Mouse (Mus musculus): Measurements from ENCODE around the gene Prkch.
A peak's percentile ranks its signal among the peaks of the same experiment; 100 is the strongest.

The Prkch gene

DNA sequence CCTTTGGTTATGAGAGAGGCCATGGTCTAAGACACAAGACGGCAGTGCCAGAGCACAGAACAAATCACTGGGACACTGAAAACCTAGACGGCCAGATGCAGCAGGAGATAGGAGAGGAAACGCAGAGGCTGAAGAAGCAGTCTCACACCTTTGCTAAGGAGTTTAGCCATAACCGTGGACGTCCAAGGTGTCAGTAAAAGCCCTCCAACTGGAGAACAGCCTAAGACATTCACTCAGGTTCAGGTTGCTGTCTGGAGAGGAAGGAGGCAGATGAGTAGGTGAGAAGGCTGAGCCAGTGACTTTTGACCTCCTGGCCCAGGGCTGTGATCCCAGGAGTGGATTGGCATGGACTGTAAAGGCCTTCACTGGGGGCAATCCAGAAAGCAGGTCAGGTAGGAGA lies 130.0 kb downstream of the Prkch start:
- no peak for DNase-seq (ENCODE audit: low spot score)

DNA sequence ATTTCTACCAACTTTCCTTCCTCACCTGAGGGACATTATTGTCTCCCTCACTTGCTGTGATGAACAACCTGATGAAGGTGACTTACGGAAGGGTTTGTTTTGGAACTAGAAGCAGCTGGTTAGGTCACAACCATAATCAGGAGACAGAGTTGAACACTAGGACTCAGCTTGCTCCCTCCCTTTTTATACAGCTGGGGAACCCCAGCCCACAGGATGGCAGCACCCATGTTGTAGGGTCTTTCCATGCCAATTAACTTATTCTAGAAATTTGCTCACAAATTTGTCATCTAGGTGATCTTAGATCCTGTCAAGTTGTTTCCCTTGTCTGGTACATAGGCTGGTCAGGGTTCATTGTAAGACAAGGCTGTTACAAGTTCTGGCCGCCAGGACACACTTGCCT lies 130.7 kb downstream of the Prkch start:
- DNase-seq (ENCODE audit: low spot score): no peak

DNA sequence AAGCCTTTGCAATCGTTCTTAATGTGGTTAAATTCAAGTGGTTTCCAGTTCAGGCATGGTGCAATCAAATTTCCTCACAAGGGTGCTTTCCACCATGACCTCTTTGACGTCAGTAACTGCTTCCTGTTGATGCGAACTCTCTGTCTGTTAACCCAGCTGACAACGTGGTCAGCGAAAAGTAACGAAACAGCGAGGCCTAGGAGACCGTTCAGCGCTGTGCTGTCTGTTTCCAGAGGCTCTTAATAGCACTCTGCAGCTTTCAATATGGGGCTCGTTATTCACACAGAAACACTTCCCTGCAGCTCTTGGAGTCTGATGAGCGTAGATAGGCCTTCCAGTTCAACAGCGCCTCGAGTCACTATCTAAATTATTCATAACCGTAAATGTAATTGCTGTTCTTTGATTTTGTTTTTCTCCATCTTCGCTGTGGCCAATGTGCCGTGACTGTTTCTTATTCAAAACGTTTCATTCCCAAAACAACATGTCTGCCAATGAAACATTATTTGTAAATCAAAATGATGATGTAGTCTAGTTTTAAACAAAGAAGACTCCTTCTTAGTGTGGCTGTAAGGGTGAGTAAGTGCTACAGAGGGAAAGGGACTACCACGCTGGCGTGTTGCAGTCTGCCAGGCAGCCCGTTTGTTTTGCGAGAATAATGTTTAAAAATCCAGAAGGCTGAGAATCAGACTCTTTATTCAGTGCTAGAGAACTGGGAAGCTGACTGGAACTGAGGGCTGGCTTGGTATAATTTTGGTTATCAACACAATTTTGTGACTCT lies 131.5 kb downstream of the Prkch start:
- DNase-seq (ENCODE audit: low spot score): no peak

DNA sequence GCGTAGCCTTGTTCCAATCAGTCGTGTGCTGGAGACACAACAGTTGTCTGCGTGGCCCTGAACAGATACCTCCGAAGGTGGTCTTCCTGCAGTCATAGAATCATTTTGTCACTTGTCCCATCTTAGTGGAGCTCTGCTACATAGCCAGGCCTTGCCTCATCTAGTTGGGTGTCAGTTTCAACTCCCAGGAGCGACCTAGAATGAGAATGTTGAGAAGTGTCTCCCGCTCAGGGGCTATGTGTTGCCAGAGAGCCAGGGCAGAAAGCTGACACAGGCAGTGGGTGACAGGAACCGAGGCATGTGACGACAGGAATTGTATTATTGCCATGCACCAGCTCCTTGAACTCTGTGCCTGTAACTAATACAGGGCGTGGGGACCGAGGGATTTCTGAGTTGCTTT lies 133.4 kb downstream of the Prkch start:
- DNase-seq (ENCODE audit: low spot score): no peak

GRCm38 (mm10) chr12:73719816-73720215 lies 135.2 kb downstream of the Prkch start:
- DNase-seq (ENCODE audit: low spot score): no peak

GRCm38 (mm10) chr12:73720466-73720865 lies 135.9 kb downstream of the Prkch start:
- no peak for DNase-seq (ENCODE audit: low spot score)

GRCm38 (mm10) chr12:73722060-73722459 lies 137.5 kb downstream of the Prkch start:
- no peak for DNase-seq (ENCODE audit: low spot score)

- no peak for DNase-seq (ENCODE audit: low spot score)
Measured at GRCm38 (mm10) chr12:73723067-73723466, 138.5 kb downstream of the Prkch start.

- DNase-seq (ENCODE audit: low spot score): no peak
Measured at GRCm38 (mm10) chr12:73723887-73724286, 139.3 kb downstream of the Prkch start.

GRCm38 (mm10) chr12:73725825-73726604 lies 141.4 kb downstream of the Prkch start:
- no peak for DNase-seq (ENCODE audit: low spot score)

DNA sequence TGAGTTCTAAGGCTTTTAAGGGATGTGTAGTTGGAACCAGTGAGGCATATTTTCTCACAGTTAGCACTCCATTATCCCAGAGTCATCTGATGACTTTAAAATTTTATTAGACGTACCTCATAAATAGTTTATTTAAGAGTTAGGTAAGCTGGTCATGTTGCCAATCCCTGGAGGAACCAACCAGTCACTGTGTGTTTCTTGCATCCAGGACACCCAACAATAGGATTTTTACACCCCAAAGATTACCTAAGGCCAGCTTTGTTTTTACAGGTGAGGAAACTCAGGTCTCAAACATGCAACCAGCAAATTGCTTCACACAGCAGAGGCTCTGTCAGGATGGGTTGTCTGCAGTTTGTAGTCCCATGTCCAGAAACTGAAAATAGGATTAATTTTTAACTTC lies 142.4 kb downstream of the Prkch start:
- no peak for DNase-seq (ENCODE audit: low spot score)

GRCm38 (mm10) chr12:73730603-73731002 lies 146.0 kb downstream of the Prkch start:
- no peak for DNase-seq (ENCODE audit: low spot score)

GRCm38 (mm10) chr12:73731093-73731492 lies 146.5 kb downstream of the Prkch start:
- DNase-seq (ENCODE audit: low spot score): no peak

GRCm38 (mm10) chr12:73731848-73732540 lies 147.4 kb downstream of the Prkch start:
- no peak for DNase-seq (ENCODE audit: low spot score)

GRCm38 (mm10) chr12:73732862-73733261 lies 148.3 kb downstream of the Prkch start:
- DNase-seq (ENCODE audit: low spot score): no peak

- DNase-seq (ENCODE audit: low spot score): no peak
Measured at GRCm38 (mm10) chr12:73736931-73737330, 152.3 kb downstream of the Prkch start.

- no peak for DNase-seq (ENCODE audit: low spot score)
Measured at GRCm38 (mm10) chr12:73739611-73740219, 155.1 kb downstream of the Prkch start.

GRCm38 (mm10) chr12:73742577-73742976 lies 158.0 kb downstream of the Prkch start:
- peak; percentile 44 for DNase-seq (ENCODE audit: low spot score)

DNA sequence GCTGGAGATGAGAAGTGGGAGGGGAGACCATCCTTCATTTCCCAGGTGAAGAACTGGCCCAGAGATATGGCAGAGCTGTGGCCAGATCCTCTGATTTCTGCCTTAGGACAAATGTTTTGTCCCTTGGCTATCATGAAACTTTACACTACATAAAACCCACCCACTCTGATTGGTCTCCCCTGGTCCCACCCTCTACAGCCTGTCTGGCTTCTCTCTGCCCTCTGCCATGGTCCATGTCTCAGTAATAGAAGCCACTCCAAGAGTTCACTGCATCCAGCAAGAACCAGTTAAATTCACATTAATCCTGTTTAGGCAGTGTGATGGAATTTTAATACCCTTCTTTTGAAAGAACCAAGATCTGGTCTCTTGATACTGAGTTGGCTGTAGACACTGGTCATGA lies 158.5 kb downstream of the Prkch start:
- no peak for DNase-seq (ENCODE audit: low spot score)

DNA sequence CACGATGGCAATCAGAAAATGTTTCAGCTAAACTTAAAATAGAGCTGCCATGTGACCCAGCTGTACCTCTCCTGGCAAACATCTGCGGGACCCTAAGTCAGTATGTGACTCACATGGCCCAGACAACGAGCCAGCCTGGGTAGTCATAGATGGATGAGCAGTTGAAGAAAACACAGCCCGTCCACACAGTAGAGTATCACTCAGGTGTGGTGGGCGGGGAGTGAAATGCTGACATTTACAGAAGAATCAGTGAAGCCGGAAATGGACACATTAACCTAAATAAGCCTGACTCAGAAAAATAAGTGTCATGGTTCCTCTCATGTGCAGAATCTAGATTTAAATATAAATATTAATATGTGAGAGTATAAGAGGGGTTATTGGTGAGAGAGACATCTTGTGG lies 161.5 kb downstream of the Prkch start:
- no peak for DNase-seq (ENCODE audit: low spot score)

DNA sequence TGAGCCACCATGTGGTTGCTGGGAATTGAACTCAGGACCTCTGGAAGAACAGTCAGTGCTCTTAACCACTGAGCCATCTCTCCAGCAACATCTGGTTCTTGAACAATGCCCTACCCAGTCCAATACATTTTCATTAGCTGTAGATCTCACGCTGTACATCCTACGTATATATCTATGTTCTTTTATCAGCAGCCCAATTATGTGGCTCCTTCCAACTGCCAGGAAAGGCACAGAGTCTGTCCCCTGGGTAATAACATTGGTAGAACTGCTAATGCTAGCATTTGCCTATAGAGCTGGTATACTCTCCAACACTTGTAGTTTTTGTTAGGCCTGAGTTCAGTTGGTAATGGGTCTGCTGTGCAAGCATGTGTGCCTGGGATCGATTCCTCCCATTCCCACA lies 163.8 kb downstream of the Prkch start:
- DNase-seq (ENCODE audit: low spot score): no peak

GRCm38 (mm10) chr12:73754476-73755150 lies 170.0 kb downstream of the Prkch start:
- DNase-seq (ENCODE audit: low spot score): no peak
